Mouse (Mus musculus): Measurements from ENCODE around the gene Rps15. TPM values are rescaled to one million over a fixed set of nuclear protein-coding genes. Genes with fewer than 3 reads are reported as not detected.

Gene Rps15
- polyA plus RNA-seq, 1 experiment from 2014 or later = 1,227 TPM

- no peaks in the 10 kb centered on the region for H3K9me3 ChIP-seq (ENCODE audit: control insufficient read depth, low read depth, low read length)
- H3K27ac ChIP-seq (ENCODE audit: low read length) = no peak overlapping the region
- H3K4me2 ChIP-seq (replicated peaks; ENCODE audit: low read depth, low read length) = no peak overlapping the region
- peaks cover 45% of the 10 kb centered on the region for H3K27me3 ChIP-seq (ENCODE audit: control insufficient read depth, insufficient read depth, low read length)
- peaks cover 12% of the 10 kb centered on the region; the same call in 1 of the 2 replicates for H3K4me1 ChIP-seq (ENCODE audit: control insufficient read depth, insufficient read depth, low read length)
- ATAC-seq (ENCODE audit: insufficient number of reproducible peaks, insufficient read depth, low FRiP score, low read depth) = no peak
- H3K4me3 ChIP-seq (ENCODE audit: low read depth, low read length) = no peak overlapping the region
- WGBS = 36% methylated on average over 11 of the region's 11 CpGs
- no peak overlapping the region for H3K9ac ChIP-seq (replicated peaks; ENCODE audit: low read depth, low read length)
- H3K36me3 ChIP-seq (ENCODE audit: control insufficient read depth, insufficient read depth, low read length) = no peaks in the 10 kb centered on the region
Observed at GRCm38 (mm10) chr10:80300672-80301181, 8.5 kb downstream of the Rps15 start.

- Histone ChIP-seq H3K27ac (ENCODE audit: low read length) (no peak overlapping the region), H3K9me3 (ENCODE audit: control insufficient read depth, low read depth, low read length) (no peaks in the 10 kb centered on the region), H3K27me3 (ENCODE audit: control insufficient read depth, insufficient read depth, low read length) (peaks cover 45% of the 10 kb centered on the region), H3K4me3 (ENCODE audit: low read depth, low read length) (no peak overlapping the region), H3K4me1 (ENCODE audit: control insufficient read depth, insufficient read depth, low read length) (peaks cover 8% of the 10 kb centered on the region; the same call in 1 of the 2 replicates), H3K36me3 (ENCODE audit: control insufficient read depth, insufficient read depth, low read length) (no peaks in the 10 kb centered on the region), H3K4me2 (replicated peaks; ENCODE audit: low read depth, low read length) (no peak overlapping the region), H3K9ac (replicated peaks; ENCODE audit: low read depth, low read length) (no peak overlapping the region; the same call in 1 of the 2 replicates)
- ATAC-seq (ENCODE audit: insufficient number of reproducible peaks, insufficient read depth, low FRiP score, low read depth) = no peak
- 83% methylated on average over 10 of the region's 10 CpGs for WGBS
Observed at GRCm38 (mm10) chr10:80301256-80302081, 9.2 kb downstream of the Rps15 start.

GRCm38 (mm10) chr10:80302082-80302355 lies 9.8 kb downstream of the Rps15 start:
- Histone ChIP-seq H3K27me3 (ENCODE audit: control insufficient read depth, insufficient read depth, low read length) (peaks cover 45% of the 10 kb centered on the region), H3K4me3 (ENCODE audit: low read depth, low read length) (no peak overlapping the region), H3K27ac (ENCODE audit: low read length) (no peak overlapping the region), H3K36me3 (ENCODE audit: control insufficient read depth, insufficient read depth, low read length) (no peaks in the 10 kb centered on the region), H3K9me3 (ENCODE audit: control insufficient read depth, low read depth, low read length) (no peaks in the 10 kb centered on the region), H3K4me2 (replicated peaks; ENCODE audit: low read depth, low read length) (no peak overlapping the region; the same call in 1 of the 2 replicates), H3K4me1 (ENCODE audit: control insufficient read depth, insufficient read depth, low read length) (peaks cover 8% of the 10 kb centered on the region; the same call in 1 of the 2 replicates), H3K9ac (replicated peaks; ENCODE audit: low read depth, low read length) (no peak overlapping the region)
- no peak for ATAC-seq (ENCODE audit: insufficient number of reproducible peaks, insufficient read depth, low FRiP score, low read depth)
- WGBS = 52% methylated on average over 5 of the region's 5 CpGs

GRCm38 (mm10) chr10:80302471-80302881 lies 10.2 kb downstream of the Rps15 start:
- Histone ChIP-seq H3K9ac (replicated peaks; ENCODE audit: low read depth, low read length) (no peak overlapping the region), H3K27ac (ENCODE audit: low read length) (no peak overlapping the region), H3K9me3 (ENCODE audit: control insufficient read depth, low read depth, low read length) (no peaks in the 10 kb centered on the region), H3K4me2 (replicated peaks; ENCODE audit: low read depth, low read length) (no peak overlapping the region; the same call in 1 of the 2 replicates), H3K27me3 (ENCODE audit: control insufficient read depth, insufficient read depth, low read length) (peaks cover 45% of the 10 kb centered on the region), H3K36me3 (ENCODE audit: control insufficient read depth, insufficient read depth, low read length) (no peaks in the 10 kb centered on the region), H3K4me1 (ENCODE audit: control insufficient read depth, insufficient read depth, low read length) (peaks cover 8% of the 10 kb centered on the region; the same call in 1 of the 2 replicates), H3K4me3 (ENCODE audit: low read depth, low read length) (no peak overlapping the region)
- WGBS = 15% methylated on average over 9 of the region's 9 CpGs
- 0 out of 2 replicates have a peak, but pooled peaks have one; percentile 7 for ATAC-seq (ENCODE audit: insufficient number of reproducible peaks, insufficient read depth, low FRiP score, low read depth)

GRCm38 (mm10) chr10:80304458-80304857 lies 12.2 kb downstream of the Rps15 start:
- H3K27me3 ChIP-seq (ENCODE audit: control insufficient read depth, insufficient read depth, low read length) = peaks cover 31% of the 10 kb centered on the region
- H3K9ac ChIP-seq (replicated peaks; ENCODE audit: low read depth, low read length) = no peak overlapping the region
- no peak for ATAC-seq (ENCODE audit: insufficient number of reproducible peaks, insufficient read depth, low FRiP score, low read depth)
- H3K9me3 ChIP-seq (ENCODE audit: control insufficient read depth, low read depth, low read length) = no peaks in the 10 kb centered on the region
- H3K27ac ChIP-seq (ENCODE audit: low read length) = no peak overlapping the region
- peaks cover 8% of the 10 kb centered on the region; the same call in 1 of the 2 replicates for H3K4me1 ChIP-seq (ENCODE audit: control insufficient read depth, insufficient read depth, low read length)
- WGBS = 25% methylated on average over 12 of the region's 12 CpGs
- H3K4me3 ChIP-seq (ENCODE audit: low read depth, low read length) = no peak overlapping the region
- H3K36me3 ChIP-seq (ENCODE audit: control insufficient read depth, insufficient read depth, low read length) = no peaks in the 10 kb centered on the region
- H3K4me2 ChIP-seq (replicated peaks; ENCODE audit: low read depth, low read length) = no peak overlapping the region

GRCm38 (mm10) chr10:80304862-80305261 lies 12.6 kb downstream of the Rps15 start:
- no peak overlapping the region for H3K4me2 ChIP-seq (replicated peaks; ENCODE audit: low read depth, low read length)
- ATAC-seq (ENCODE audit: insufficient number of reproducible peaks, insufficient read depth, low FRiP score, low read depth) = peak; percentile 24; the same call in 1 of the 2 replicates
- no peaks in the 10 kb centered on the region for H3K36me3 ChIP-seq (ENCODE audit: control insufficient read depth, insufficient read depth, low read length)
- 9% methylated on average over 25 of the region's 25 CpGs for WGBS
- no peaks in the 10 kb centered on the region for H3K9me3 ChIP-seq (ENCODE audit: control insufficient read depth, low read depth, low read length)
- peaks cover 8% of the 10 kb centered on the region; the same call in 1 of the 2 replicates for H3K4me1 ChIP-seq (ENCODE audit: control insufficient read depth, insufficient read depth, low read length)
- peaks cover 27% of the 10 kb centered on the region for H3K27me3 ChIP-seq (ENCODE audit: control insufficient read depth, insufficient read depth, low read length)
- H3K27ac ChIP-seq (ENCODE audit: low read length) = no peak overlapping the region
- no peak overlapping the region for H3K4me3 ChIP-seq (ENCODE audit: low read depth, low read length)
- no peak overlapping the region for H3K9ac ChIP-seq (replicated peaks; ENCODE audit: low read depth, low read length)

GRCm38 (mm10) chr10:80311560-80311959 lies 19.3 kb downstream of the Rps15 start:
- ATAC-seq (ENCODE audit: insufficient number of reproducible peaks, insufficient read depth, low FRiP score, low read depth) = no peak
- Histone ChIP-seq H3K36me3 (ENCODE audit: control insufficient read depth, insufficient read depth, low read length) (no peaks in the 10 kb centered on the region), H3K9ac (replicated peaks; ENCODE audit: low read depth, low read length) (no peak overlapping the region), H3K9me3 (ENCODE audit: control insufficient read depth, low read depth, low read length) (no peaks in the 10 kb centered on the region), H3K4me3 (ENCODE audit: low read depth, low read length) (no peak overlapping the region), H3K4me2 (replicated peaks; ENCODE audit: low read depth, low read length) (no peak overlapping the region), H3K27me3 (ENCODE audit: control insufficient read depth, insufficient read depth, low read length) (peaks cover 51% of the 10 kb centered on the region), H3K4me1 (ENCODE audit: control insufficient read depth, insufficient read depth, low read length) (peaks cover 12% of the 10 kb centered on the region), H3K27ac (ENCODE audit: low read length) (no peak overlapping the region)
- WGBS = 79% methylated on average over 16 of the region's 16 CpGs

- Histone ChIP-seq H3K9me3 (ENCODE audit: control insufficient read depth, low read depth, low read length) (no peaks in the 10 kb centered on the region), H3K36me3 (ENCODE audit: control insufficient read depth, insufficient read depth, low read length) (no peaks in the 10 kb centered on the region), H3K27ac (ENCODE audit: low read length) (no peak overlapping the region), H3K4me1 (ENCODE audit: control insufficient read depth, insufficient read depth, low read length) (peaks cover 12% of the 10 kb centered on the region), H3K27me3 (ENCODE audit: control insufficient read depth, insufficient read depth, low read length) (peaks cover 57% of the 10 kb centered on the region), H3K4me3 (ENCODE audit: low read depth, low read length) (no peak overlapping the region), H3K9ac (replicated peaks; ENCODE audit: low read depth, low read length) (no peak overlapping the region), H3K4me2 (replicated peaks; ENCODE audit: low read depth, low read length) (no peak overlapping the region)
- 62% methylated on average over 54 of the region's 54 CpGs for WGBS
- ATAC-seq (ENCODE audit: insufficient number of reproducible peaks, insufficient read depth, low FRiP score, low read depth) = no peak
Observed at GRCm38 (mm10) chr10:80312586-80313504, 20.6 kb downstream of the Rps15 start.
